Mouse (Mus musculus) liver, adult 2 months (tissue): ENCODE data around the gene Stk35.

Experiments
- CTCF ChIP-seq: fragments of 200-500 bp; IDR thresholded peaks from 2 replicates; pipeline ENCODE4 v1.5.1; 2011; ENCODE audit warnings: low read depth, low read length, control low read depth
- POLR2A ChIP-seq: fragments of 200-500 bp; IDR thresholded peaks from 2 replicates; pipeline ENCODE4 v1.6.1; 2011; ENCODE audit warnings: low read length, control low read depth; ENCODE audit not compliant: insufficient read depth; ENCODE audit errors: extremely low read depth

- TF ChIP-seq CTCF (no peak), POLR2A (no peak)
These were observed 2.6 kb upstream of the Stk35 start for GRCm38 (mm10) chr2:129797709-129798108.
